Mouse (Mus musculus): Measurements from ENCODE around the gene Tctn1.

DNA sequence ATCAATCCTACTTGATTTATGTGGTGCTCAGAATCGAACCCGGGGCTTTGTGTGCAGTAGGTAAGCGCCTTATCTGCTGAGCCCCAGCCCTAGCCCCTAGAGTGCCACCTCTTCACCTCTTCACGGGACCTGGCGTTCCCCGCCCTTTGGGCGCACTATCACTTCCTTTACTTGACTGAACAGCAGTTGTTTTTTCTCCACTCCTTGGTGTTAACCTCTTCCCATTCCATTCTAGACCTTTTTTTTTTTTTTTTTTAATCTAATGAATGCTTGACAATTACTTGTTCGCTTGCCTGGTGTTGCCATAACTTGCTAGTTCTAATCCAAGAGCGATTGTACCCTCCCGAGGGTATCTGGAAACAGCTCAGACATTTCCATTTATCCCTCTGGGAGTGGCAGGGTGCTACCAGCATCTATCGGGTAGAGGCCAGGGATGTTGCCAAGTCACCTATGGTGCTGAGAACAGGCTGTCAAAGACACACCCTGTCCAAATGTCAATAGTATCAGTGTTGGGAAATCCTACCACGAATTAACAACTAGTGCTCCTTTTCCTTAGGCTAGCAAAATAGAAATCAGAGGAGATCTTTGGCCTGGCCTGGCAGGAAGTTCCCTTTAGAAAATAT, 15.7 kb upstream of the Tctn1 start:
- TF ChIP-seq CTCF (IDR thresholded peaks at IDR 0.05; ENCODE audit: borderline replicate concordance, extremely low read depth, insufficient read depth, insufficient read length) (no peak), POLR2A (IDR thresholded peaks at IDR 0.05; ENCODE audit: borderline replicate concordance, extremely low read depth, insufficient read depth, insufficient read length, poor library complexity, severe bottlenecking) (no peak)
